Mouse (Mus musculus): ENCODE results near the gene Rarres2. TPM values are rescaled to one million over a fixed set of nuclear protein-coding genes. Genes with fewer than 3 reads are reported as not detected.

Rarres2 gene
- polyA plus RNA-seq, 1 experiment from 2014 or later, result 105 TPM

DNA sequence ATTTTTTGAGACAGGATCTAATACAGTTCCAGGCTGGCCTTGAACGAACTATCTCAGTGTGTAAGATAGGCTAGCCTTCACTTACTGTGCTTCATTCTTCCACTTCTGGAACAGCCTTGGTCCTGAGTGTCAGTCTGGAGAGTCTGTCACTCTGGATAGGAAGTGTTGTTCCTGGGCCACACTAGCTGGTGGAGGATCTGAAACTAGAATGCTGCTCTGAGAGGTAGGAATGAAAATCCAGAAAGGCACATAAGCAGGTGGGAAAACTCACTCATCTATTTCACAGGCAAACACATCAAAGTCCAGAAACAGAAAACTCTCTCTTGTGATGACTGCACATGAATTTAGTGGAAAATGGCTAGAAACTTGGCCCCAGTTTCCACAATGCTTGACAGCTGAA lies 28.0 kb upstream of the Rarres2 start:
- H3K4me1 ChIP-seq (ENCODE audit: control insufficient read depth, insufficient read depth, low read length), result 0 out of 2 replicates have a peak, but pooled peaks cover 11% of the 10 kb centered on the region
- peaks cover 23% of the 10 kb centered on the region for H3K9me3 ChIP-seq (ENCODE audit: control insufficient read depth, low read length)
- H3K9ac ChIP-seq (ENCODE audit: low read depth, low read length), result 0 out of 2 replicates have a peak overlapping the region, but pooled peaks have one; percentile 78
- no peak overlapping the region for H3K27ac ChIP-seq (ENCODE audit: low read length)
- H3K36me3 ChIP-seq (ENCODE audit: control insufficient read depth, insufficient read depth, low read length), result peaks cover 37% of the 10 kb centered on the region
- no peak overlapping the region for H3K4me2 ChIP-seq (ENCODE audit: low read depth, low read length)
- no peak overlapping the region for H3K4me3 ChIP-seq (ENCODE audit: low read length)
- no peak for ATAC-seq
- H3K27me3 ChIP-seq (replicated peaks; ENCODE audit: control insufficient read depth, insufficient read depth, low read length), result no peaks in the 10 kb centered on the region
- 89% methylated on average over 1 of the region's 1 CpGs for WGBS

DNA sequence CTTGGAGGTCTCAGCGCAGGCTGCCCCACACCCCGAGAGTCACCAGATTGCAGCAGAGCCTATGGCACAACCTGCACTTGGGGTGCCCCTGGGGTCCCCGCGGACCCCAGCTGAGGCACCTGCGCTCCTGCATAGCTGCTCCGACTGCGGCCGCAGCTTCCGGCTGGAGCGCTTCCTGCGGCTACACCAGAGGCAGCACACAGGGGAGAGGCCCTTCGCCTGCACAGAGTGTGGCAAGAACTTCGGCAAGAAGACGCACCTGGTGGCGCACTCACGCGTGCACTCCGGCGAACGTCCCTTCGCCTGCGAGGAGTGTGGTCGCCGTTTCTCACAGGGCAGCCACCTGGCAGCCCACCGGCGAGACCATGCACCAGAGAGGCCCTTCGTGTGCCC lies 24.6 kb upstream of the Rarres2 start:
- no peak overlapping the region for H3K9ac ChIP-seq (ENCODE audit: low read depth, low read length)
- H3K4me1 ChIP-seq (ENCODE audit: control insufficient read depth, insufficient read depth, low read length), result peaks cover 14% of the 10 kb centered on the region; the same call in 1 of the 2 replicates
- H3K4me3 ChIP-seq (ENCODE audit: low read length), result no peak overlapping the region
- 95% methylated on average over 27 of the region's 27 CpGs for WGBS
- H3K36me3 ChIP-seq (ENCODE audit: control insufficient read depth, insufficient read depth, low read length), result peaks cover 42% of the 10 kb centered on the region
- peaks cover 23% of the 10 kb centered on the region for H3K9me3 ChIP-seq (ENCODE audit: control insufficient read depth, low read length)
- no peak overlapping the region for H3K27ac ChIP-seq (ENCODE audit: low read length)
- H3K4me2 ChIP-seq (ENCODE audit: low read depth, low read length), result no peak overlapping the region
- H3K27me3 ChIP-seq (replicated peaks; ENCODE audit: control insufficient read depth, insufficient read depth, low read length), result no peaks in the 10 kb centered on the region
- ATAC-seq, result no peak

DNA sequence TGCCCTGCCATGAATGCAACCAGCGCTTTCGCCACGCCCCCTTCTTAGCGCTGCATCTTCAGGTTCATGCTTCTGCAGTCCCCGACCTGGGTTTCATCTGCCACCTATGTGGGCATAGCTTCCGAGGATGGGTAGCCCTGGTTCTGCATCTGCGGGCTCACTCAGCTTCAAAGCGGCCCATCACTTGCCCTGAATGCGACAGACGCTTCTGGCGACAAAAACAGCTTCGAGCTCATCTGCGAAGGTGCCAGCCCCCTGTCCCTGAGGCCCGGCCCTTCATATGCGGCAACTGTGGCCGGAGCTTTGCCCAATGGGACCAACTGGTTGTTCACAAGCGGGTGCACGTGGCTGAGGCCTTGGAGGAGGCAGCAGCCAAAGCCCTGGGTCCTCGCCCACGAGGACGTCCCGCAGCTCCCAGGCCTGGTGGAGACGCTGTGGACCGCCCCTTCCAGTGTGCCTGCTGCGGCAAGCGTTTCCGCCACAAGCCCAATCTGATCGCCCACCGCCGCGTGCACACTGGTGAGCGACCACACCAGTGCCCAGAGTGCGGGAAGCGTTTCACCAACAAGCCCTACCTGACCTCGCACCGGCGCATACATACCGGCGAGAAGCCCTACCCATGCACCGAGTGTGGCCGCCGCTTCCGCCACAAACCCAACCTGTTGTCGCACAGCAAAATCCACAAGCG lies 24.1 kb upstream of the Rarres2 start:
- Histone ChIP-seq H3K4me2 (ENCODE audit: low read depth, low read length) (no peak overlapping the region), H3K4me1 (ENCODE audit: control insufficient read depth, insufficient read depth, low read length) (peaks cover 14% of the 10 kb centered on the region; the same call in 1 of the 2 replicates), H3K27ac (ENCODE audit: low read length) (no peak overlapping the region), H3K9ac (ENCODE audit: low read depth, low read length) (no peak overlapping the region), H3K4me3 (ENCODE audit: low read length) (no peak overlapping the region), H3K27me3 (replicated peaks; ENCODE audit: control insufficient read depth, insufficient read depth, low read length) (no peaks in the 10 kb centered on the region), H3K36me3 (ENCODE audit: control insufficient read depth, insufficient read depth, low read length) (peaks cover 42% of the 10 kb centered on the region), H3K9me3 (ENCODE audit: control insufficient read depth, low read length) (peaks cover 23% of the 10 kb centered on the region)
- no peak for ATAC-seq
- WGBS, result 95% methylated on average over 45 of the region's 45 CpGs

DNA sequence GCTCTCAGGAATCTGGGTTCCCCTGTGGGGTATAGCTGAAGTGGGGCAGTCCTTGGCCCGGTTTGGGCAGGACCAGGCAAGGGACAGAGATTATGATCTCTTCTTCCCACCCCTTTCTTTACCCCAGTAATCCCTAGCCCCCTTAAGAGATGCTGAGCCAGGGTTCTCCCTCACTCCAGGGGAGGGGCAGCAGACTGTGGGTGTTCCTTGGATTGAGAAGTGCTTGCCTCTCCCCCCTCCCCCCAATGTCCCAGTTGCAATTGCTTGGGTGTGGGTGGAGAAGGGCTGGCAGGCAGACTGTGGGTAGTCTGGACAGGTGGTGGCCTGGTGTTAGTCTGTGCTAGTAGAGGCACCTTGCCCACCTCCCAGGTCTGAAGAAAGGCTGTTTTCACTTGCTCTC lies 22.7 kb upstream of the Rarres2 start:
- 57% methylated on average over 1 of the region's 1 CpGs for WGBS
- no peak for ATAC-seq
- peaks cover 42% of the 10 kb centered on the region for H3K36me3 ChIP-seq (ENCODE audit: control insufficient read depth, insufficient read depth, low read length)
- H3K27ac ChIP-seq (ENCODE audit: low read length), result no peak overlapping the region
- no peaks in the 10 kb centered on the region for H3K27me3 ChIP-seq (replicated peaks; ENCODE audit: control insufficient read depth, insufficient read depth, low read length)
- H3K9me3 ChIP-seq (ENCODE audit: control insufficient read depth, low read length), result peaks cover 23% of the 10 kb centered on the region
- H3K4me1 ChIP-seq (ENCODE audit: control insufficient read depth, insufficient read depth, low read length), result peaks cover 8% of the 10 kb centered on the region; the same call in 1 of the 2 replicates
- peak overlapping the region; percentile 84 for H3K4me2 ChIP-seq (ENCODE audit: low read depth, low read length)
- H3K4me3 ChIP-seq (ENCODE audit: low read length), result 0 out of 2 replicates have a peak overlapping the region, but pooled peaks have one; percentile 77
- H3K9ac ChIP-seq (ENCODE audit: low read depth, low read length), result 0 out of 2 replicates have a peak overlapping the region, but pooled peaks have one; percentile 92

DNA sequence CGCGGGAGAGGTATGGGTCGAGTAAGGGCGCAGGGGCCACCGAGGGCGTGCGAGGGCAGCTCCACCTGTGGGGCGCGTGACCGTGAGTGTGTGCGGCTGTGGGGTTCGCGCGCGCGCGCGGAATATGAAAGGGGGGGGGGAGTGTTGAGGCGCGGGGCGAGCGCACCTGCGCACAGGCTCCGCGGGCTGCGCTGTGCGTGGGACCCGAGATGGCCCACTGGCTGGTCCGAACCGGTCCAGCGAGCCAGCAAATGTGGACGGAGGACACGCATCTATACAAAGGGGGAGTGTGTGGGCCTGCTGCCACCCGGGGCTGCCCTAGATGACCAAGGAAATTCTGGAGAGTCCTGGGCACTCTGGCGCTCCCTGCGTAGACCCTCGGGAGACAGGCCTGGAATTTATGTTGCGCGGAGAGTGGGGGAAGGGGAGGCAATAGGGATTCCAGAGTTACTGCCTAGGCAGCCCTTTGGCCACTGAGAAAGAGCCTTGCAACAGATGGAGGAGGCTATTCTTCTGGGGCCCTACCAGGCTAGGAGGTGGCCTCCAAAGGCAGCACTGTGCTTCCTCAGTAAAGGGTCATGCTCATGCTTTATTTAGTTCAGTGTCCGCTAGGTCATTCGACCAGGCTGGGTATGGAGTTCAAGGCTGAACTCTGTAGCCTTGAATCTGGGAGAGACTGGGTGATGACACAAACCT lies 21.6 kb upstream of the Rarres2 start:
- peaks cover 23% of the 10 kb centered on the region for H3K9me3 ChIP-seq (ENCODE audit: control insufficient read depth, low read length)
- H3K27me3 ChIP-seq (replicated peaks; ENCODE audit: control insufficient read depth, insufficient read depth, low read length), result no peaks in the 10 kb centered on the region
- peaks cover 9% of the 10 kb centered on the region; the same call in 1 of the 2 replicates for H3K4me1 ChIP-seq (ENCODE audit: control insufficient read depth, insufficient read depth, low read length)
- H3K36me3 ChIP-seq (ENCODE audit: control insufficient read depth, insufficient read depth, low read length), result peaks cover 37% of the 10 kb centered on the region
- ATAC-seq, result peak; percentile 60
- WGBS, result under 1% methylated on average over 37 of the region's 41 CpGs
- peak overlapping the region; percentile 77 for H3K4me3 ChIP-seq (ENCODE audit: low read length)
- peak overlapping the region; percentile 85 for H3K27ac ChIP-seq (ENCODE audit: low read length)
- H3K4me2 ChIP-seq (ENCODE audit: low read depth, low read length), result peak overlapping the region; percentile 84
- H3K9ac ChIP-seq (ENCODE audit: low read depth, low read length), result peak overlapping the region; percentile 92

DNA sequence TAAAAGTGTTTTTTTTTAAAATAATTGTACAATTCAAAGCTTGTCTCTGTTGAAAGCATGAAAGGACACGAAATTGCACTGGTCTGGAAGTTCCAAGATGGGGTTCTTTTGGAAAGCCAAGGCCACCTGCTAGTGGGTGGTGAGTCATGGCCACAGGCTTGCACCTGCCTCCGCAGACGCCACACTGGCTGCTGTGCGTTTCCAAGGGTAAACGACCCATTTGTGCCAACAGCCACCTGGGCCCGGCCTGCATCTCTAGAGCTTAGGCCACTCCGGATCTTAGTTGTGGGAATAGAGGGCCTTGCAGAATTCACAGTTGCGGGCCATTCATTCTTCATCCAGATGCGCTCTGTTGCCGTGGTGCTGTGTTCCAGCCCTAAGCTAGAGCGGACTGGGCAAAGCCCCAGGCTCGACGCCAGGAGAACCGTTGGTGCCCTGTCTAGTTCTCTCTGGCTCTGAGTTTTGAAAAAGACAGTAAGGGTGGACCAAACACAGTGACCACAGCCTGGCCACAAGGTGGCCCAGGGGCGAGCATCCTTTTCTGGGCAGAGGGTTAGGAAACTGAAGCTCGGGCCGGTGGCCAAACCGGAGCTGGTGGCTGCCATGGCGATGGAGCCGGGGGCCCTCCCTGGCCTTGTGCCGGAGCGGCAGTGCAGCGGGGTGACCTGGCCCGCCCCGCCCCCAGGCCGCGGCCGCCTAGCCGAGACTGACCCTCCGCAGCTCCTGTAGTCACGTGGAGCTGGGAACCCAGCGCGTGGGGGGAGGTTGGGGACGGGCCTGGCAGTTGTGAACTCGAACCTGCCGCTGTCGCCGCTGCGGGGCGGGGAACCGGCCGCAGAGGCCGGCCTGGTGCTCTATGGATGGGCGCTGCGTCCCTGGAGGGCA lies 20.8 kb upstream of the Rarres2 start, which contains the start of the genes Repin1 and Gm44965:
Repin1 (plus strand) TSS at position 726 of the 885 bp plus-strand sequence.
Gm44965 (plus strand) TSS at position 784 of the 885 bp plus-strand sequence.
- Histone ChIP-seq H3K9me3 (ENCODE audit: control insufficient read depth, low read length) (peaks cover 23% of the 10 kb centered on the region), H3K36me3 (ENCODE audit: control insufficient read depth, insufficient read depth, low read length) (peaks cover 32% of the 10 kb centered on the region), H3K4me2 (ENCODE audit: low read depth, low read length) (peak within 1 kb of the TSS; percentile 84), H3K27me3 (replicated peaks; ENCODE audit: control insufficient read depth, insufficient read depth, low read length) (no peaks in the 10 kb centered on the region), H3K27ac (ENCODE audit: low read length) (peak within 1 kb of the TSS; percentile 85), H3K4me1 (ENCODE audit: control insufficient read depth, insufficient read depth, low read length) (peaks cover 10% of the 10 kb centered on the region; the same call in 1 of the 2 replicates), H3K9ac (ENCODE audit: low read depth, low read length) (peak within 1 kb of the TSS; percentile 92), H3K4me3 (ENCODE audit: low read length) (peak within 1 kb of the TSS; percentile 77)
- WGBS, result 7% methylated on average over 42 of the region's 45 CpGs
- peak; percentile 90 for ATAC-seq

DNA sequence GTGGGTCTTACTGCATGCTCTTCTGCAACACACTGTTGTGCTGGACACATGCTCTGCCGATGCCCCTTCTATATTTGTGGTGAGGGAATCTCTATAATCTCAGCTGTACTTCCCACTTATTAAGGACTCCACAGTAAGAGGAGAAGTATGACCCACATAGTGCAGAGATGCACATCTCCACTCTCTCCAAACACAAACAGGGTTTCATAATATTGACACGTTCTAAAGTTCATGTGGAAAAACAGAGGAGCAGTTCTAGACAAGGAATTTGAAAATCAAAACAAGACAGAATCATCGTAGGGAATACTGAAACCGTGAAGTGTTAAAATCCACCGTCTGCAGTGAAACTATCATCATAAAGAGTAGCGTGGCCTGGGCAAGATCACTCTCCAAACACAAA lies 19.3 kb upstream of the Rarres2 start:
- 80% methylated on average over 6 of the region's 6 CpGs for WGBS

DNA sequence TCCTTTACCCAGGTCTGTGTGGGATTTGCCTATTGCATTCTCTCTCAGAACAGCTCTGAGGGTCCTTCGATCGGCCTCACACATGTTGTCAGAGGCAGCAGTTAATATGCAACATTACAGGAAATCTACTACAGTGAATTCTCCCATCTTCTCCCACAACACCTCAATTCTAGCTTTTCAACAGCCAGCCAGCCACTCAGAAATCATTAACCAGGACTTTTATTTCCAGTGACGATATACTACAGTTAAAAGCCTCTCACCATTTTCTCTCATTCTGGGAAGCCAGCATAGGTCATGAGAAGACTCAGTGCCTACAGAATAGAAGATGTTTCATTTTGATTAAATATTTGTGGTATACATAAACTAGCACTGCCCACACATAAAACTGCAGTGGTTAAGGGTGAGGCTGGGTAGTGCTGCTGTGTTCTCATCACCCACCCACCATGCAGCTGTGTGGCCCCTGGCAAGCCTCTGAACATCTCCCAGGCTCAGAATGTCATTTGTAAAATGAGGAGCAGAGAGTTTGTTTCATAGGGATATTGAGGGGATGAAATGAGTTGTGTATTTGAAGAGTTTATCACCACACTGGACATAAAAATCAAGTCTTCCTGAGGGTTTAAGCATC lies 18.7 kb upstream of the Rarres2 start:
- H3K9ac ChIP-seq (ENCODE audit: low read depth, low read length), result no peak overlapping the region
- peaks cover 7% of the 10 kb centered on the region for H3K9me3 ChIP-seq (ENCODE audit: control insufficient read depth, low read length)
- H3K4me3 ChIP-seq (ENCODE audit: low read length), result no peak overlapping the region
- peaks cover 13% of the 10 kb centered on the region for H3K36me3 ChIP-seq (ENCODE audit: control insufficient read depth, insufficient read depth, low read length)
- 79% methylated on average over 3 of the region's 3 CpGs for WGBS
- H3K27ac ChIP-seq (ENCODE audit: low read length), result no peak overlapping the region
- no peaks in the 10 kb centered on the region for H3K27me3 ChIP-seq (replicated peaks; ENCODE audit: control insufficient read depth, insufficient read depth, low read length)
- peaks cover 10% of the 10 kb centered on the region; the same call in 1 of the 2 replicates for H3K4me1 ChIP-seq (ENCODE audit: control insufficient read depth, insufficient read depth, low read length)
- no peak overlapping the region for H3K4me2 ChIP-seq (ENCODE audit: low read depth, low read length)
- no peak for ATAC-seq

More for the DNA sequence above, 19.3 kb upstream of the Rarres2 start:
- Histone ChIP-seq H3K4me2 (ENCODE audit: low read depth, low read length) (no peak overlapping the region), H3K9me3 (ENCODE audit: control insufficient read depth, low read length) (peaks cover 12% of the 10 kb centered on the region), H3K4me1 (ENCODE audit: control insufficient read depth, insufficient read depth, low read length) (peaks cover 10% of the 10 kb centered on the region; the same call in 1 of the 2 replicates), H3K9ac (ENCODE audit: low read depth, low read length) (no peak overlapping the region), H3K27me3 (replicated peaks; ENCODE audit: control insufficient read depth, insufficient read depth, low read length) (no peaks in the 10 kb centered on the region), H3K36me3 (ENCODE audit: control insufficient read depth, insufficient read depth, low read length) (peaks cover 18% of the 10 kb centered on the region), H3K27ac (ENCODE audit: low read length) (no peak overlapping the region), H3K4me3 (ENCODE audit: low read length) (no peak overlapping the region)
- no peak for ATAC-seq

All from intestine, embryonic 16.5 days (tissue).